Mouse (Mus musculus) hindbrain, embryonic 14.5 days (tissue): ENCODE data around the gene Efna1. TPM values are rescaled to one million over a fixed set of nuclear protein-coding genes. Genes with fewer than 3 reads are reported as not detected.

Experiments used
- ATAC-seq: fragments of 200-750 bp; cut with Nextera tagmentation; 2 replicates; pipeline ENCODE4 v1.8.0; 2017; ENCODE audit warnings: moderate number of reproducible peaks, mild to moderate bottlenecking, moderate TSS enrichment, moderate library complexity; ENCODE audit not compliant: low FRiP score
- DNase-seq: peaks from one replicate; pipeline ENCODE4 v3.0.0-alpha.2; 2015; ENCODE audit warnings: low spot score
- H3K27ac ChIP-seq: fragments of 300-500 bp; sonication (generic); 2 replicates; pipeline ENCODE4 v1.5.1; 2014; ENCODE audit warnings: mild to moderate bottlenecking, moderate library complexity
- H3K27me3 ChIP-seq: fragments of 300-500 bp; sonication (generic); 2 replicates; pipeline ENCODE4 v1.6.1; 2014; ENCODE audit warnings: mild to moderate bottlenecking, low read length, mixed read lengths; ENCODE audit not compliant: control insufficient read depth, insufficient read depth
- H3K36me3 ChIP-seq: fragments of 300-500 bp; sonication (generic); replicated peaks from 2 replicates; pipeline ENCODE4 v1.6.1; 2014; ENCODE audit not compliant: control insufficient read depth, insufficient read depth
- H3K4me1 ChIP-seq: fragments of 300-500 bp; sonication (generic); replicated peaks from 2 replicates; pipeline ENCODE4 v1.6.1; 2014; ENCODE audit warnings: antibody characterized with exemption, low read length, mixed read lengths; ENCODE audit not compliant: control insufficient read depth, insufficient read depth
- H3K4me2 ChIP-seq: fragments of 300-500 bp; sonication (generic); replicated peaks from 2 replicates; pipeline ENCODE4 v1.6.1; 2014; ENCODE audit warnings: mild to moderate bottlenecking, moderate library complexity
- H3K4me3 ChIP-seq: fragments of 300-500 bp; sonication (generic); replicated peaks from 2 replicates; pipeline ENCODE4 v1.5.1; 2014; ENCODE audit warnings: mild to moderate bottlenecking, low read length
- H3K9ac ChIP-seq: fragments of 300-500 bp; sonication (generic); 2 replicates; pipeline ENCODE4 v1.6.1; 2014
- H3K9me3 ChIP-seq: fragments of 300-500 bp; sonication (generic); 2 replicates; pipeline ENCODE4 v1.6.1; 2016; ENCODE audit warnings: low read length; ENCODE audit not compliant: control insufficient read depth
- WGBS: fragments of 180-500 bp; shearing (Covaris S2); extraction: QIAGEN DNeasy Blood & Tissue Kit; methylation state at CpG from one replicate; pipeline ENCODE4 v1.1.7; 2014; 5-methylcytosine and 5-hydroxymethylcytosine counted together
- polyA plus RNA-seq: library from polyadenylated mRNA; unstranded; fragments of >200 nt; fragmentation: Nextera tagmentation; extraction: Ambion mirVana; gene quantifications from 2 replicates; pipeline ENCODE4 v1.2.1, GENCODE M21; 2014

Gene Efna1
- polyA plus RNA-seq, 1 experiment from 2014 or later: 10.8 TPM

GRCm38 (mm10) chr3:89259076-89259475 lies 21.9 kb downstream of the Efna1 start, which contains the start of gene Dpm3:
TSS of gene Dpm3 (plus strand) at chr3:89259358.
- Histone ChIP-seq H3K27me3 (no peaks in the 10 kb centered on the region), H3K36me3 (no peaks in the 10 kb centered on the region), H3K4me1 (no peaks in the 10 kb centered on the region), H3K4me2 (no peak within 1 kb of the TSS), H3K4me3 (no peak within 1 kb of the TSS), H3K9ac (no peak within 1 kb of the TSS), H3K9me3 (no peaks in the 10 kb centered on the region), H3K27ac (no peak within 1 kb of the TSS)
- DNase-seq (no peak), ATAC-seq (no peak)
- 54% methylated on average over 7 of the region's 7 CpGs for WGBS

GRCm38 (mm10) chr3:89256177-89256576 lies 24.8 kb downstream of the Efna1 start:
- 0 out of 2 replicates have a peak, but pooled peaks cover 5% of the 10 kb centered on the region for H3K4me1 ChIP-seq
- H3K4me3 ChIP-seq: no peak overlapping the region
- 82% methylated on average over 5 of the region's 5 CpGs for WGBS
- no peaks in the 10 kb centered on the region for H3K9me3 ChIP-seq
- no peaks in the 10 kb centered on the region for H3K27me3 ChIP-seq
- H3K9ac ChIP-seq: no peak overlapping the region
- DNase-seq: no peak
- no peak for ATAC-seq
- H3K27ac ChIP-seq: no peak overlapping the region
- H3K4me2 ChIP-seq: no peak overlapping the region
- no peaks in the 10 kb centered on the region for H3K36me3 ChIP-seq

GRCm38 (mm10) chr3:89254994-89255393 lies 25.9 kb downstream of the Efna1 start:
- Histone ChIP-seq H3K4me2 (no peak overlapping the region), H3K9me3 (no peaks in the 10 kb centered on the region), H3K9ac (no peak overlapping the region), H3K4me1 (0 out of 2 replicates have a peak, but pooled peaks cover 6% of the 10 kb centered on the region), H3K36me3 (no peaks in the 10 kb centered on the region), H3K27ac (no peak overlapping the region), H3K27me3 (no peaks in the 10 kb centered on the region), H3K4me3 (no peak overlapping the region)
- WGBS: 92% methylated on average over 5 of the region's 5 CpGs
- DNase-seq: no peak
- ATAC-seq: no peak

GRCm38 (mm10) chr3:89251365-89251895 lies 29.5 kb downstream of the Efna1 start:
- DNase-seq (no peak), ATAC-seq (no peak)
- Histone ChIP-seq H3K27ac (no peak overlapping the region), H3K36me3 (peaks cover 12% of the 10 kb centered on the region; the same call in 1 of the 2 replicates), H3K9ac (no peak overlapping the region), H3K4me1 (peaks cover 16% of the 10 kb centered on the region), H3K9me3 (no peaks in the 10 kb centered on the region), H3K27me3 (no peaks in the 10 kb centered on the region), H3K4me2 (peak overlapping the region; percentile 26), H3K4me3 (no peak overlapping the region)
- WGBS: 8% methylated on average over 17 of the region's 17 CpGs

GRCm38 (mm10) chr3:89250435-89251040 lies 30.4 kb downstream of the Efna1 start:
- ATAC-seq (no peak), DNase-seq (no peak)
- H3K36me3 ChIP-seq: peaks cover 12% of the 10 kb centered on the region; the same call in 1 of the 2 replicates
- no peak overlapping the region for H3K4me3 ChIP-seq
- no peaks in the 10 kb centered on the region for H3K9me3 ChIP-seq
- no peak overlapping the region for H3K27ac ChIP-seq
- H3K9ac ChIP-seq: no peak overlapping the region
- H3K4me2 ChIP-seq: no peak overlapping the region
- no peaks in the 10 kb centered on the region for H3K27me3 ChIP-seq
- peaks cover 16% of the 10 kb centered on the region for H3K4me1 ChIP-seq
- WGBS: 21% methylated on average over 7 of the region's 7 CpGs

GRCm38 (mm10) chr3:89247466-89247865 lies 33.5 kb downstream of the Efna1 start:
- 92% methylated on average over 4 of the region's 4 CpGs for WGBS
- ATAC-seq: no peak
- Histone ChIP-seq H3K4me2 (peak overlapping the region; percentile 79), H3K36me3 (peaks cover 16% of the 10 kb centered on the region; the same call in 1 of the 2 replicates), H3K27ac (no peak overlapping the region), H3K9ac (peak overlapping the region; percentile 67), H3K27me3 (no peaks in the 10 kb centered on the region), H3K4me1 (peaks cover 29% of the 10 kb centered on the region), H3K4me3 (0 out of 2 replicates have a peak overlapping the region, but pooled peaks have one; percentile 62), H3K9me3 (no peaks in the 10 kb centered on the region)
- DNase-seq: no peak

GRCm38 (mm10) chr3:89246261-89247100 lies 34.5 kb downstream of the Efna1 start, which contains the start of gene Trim46:
TSS of gene Trim46 (minus strand) at chr3:89246309.
- peak; percentile 91 for DNase-seq
- Histone ChIP-seq H3K9me3 (no peaks in the 10 kb centered on the region), H3K36me3 (peaks cover 26% of the 10 kb centered on the region), H3K9ac (peak within 1 kb of the TSS; percentile 67), H3K27ac (peak within 1 kb of the TSS; percentile 94), H3K27me3 (no peaks in the 10 kb centered on the region), H3K4me2 (peak within 1 kb of the TSS; percentile 79), H3K4me1 (peaks cover 27% of the 10 kb centered on the region), H3K4me3 (peak within 1 kb of the TSS; percentile 62)
- peak; percentile 68 for ATAC-seq
- under 1% methylated on average over 42 of the region's 42 CpGs for WGBS

GRCm38 (mm10) chr3:89245688-89246171 lies 35.2 kb downstream of the Efna1 start, which contains the start of gene Krtcap2:
TSS of gene Krtcap2 (plus strand) at chr3:89245966.
- Histone ChIP-seq H3K9me3 (no peaks in the 10 kb centered on the region), H3K4me3 (peak within 1 kb of the TSS; percentile 62), H3K4me2 (peak within 1 kb of the TSS; percentile 79), H3K9ac (peak within 1 kb of the TSS; percentile 67), H3K27ac (peak within 1 kb of the TSS; percentile 94), H3K36me3 (peaks cover 34% of the 10 kb centered on the region), H3K4me1 (peaks cover 23% of the 10 kb centered on the region), H3K27me3 (no peaks in the 10 kb centered on the region)
- ATAC-seq (peak; percentile 67), DNase-seq (peak; percentile 84)
- 3% methylated on average over 20 of the region's 20 CpGs for WGBS
